Mouse (Mus musculus) limb, embryonic 13.5 days (tissue): Measurements from ENCODE around the gene Kif17. TPM values are rescaled to one million over a fixed set of nuclear protein-coding genes. Genes with fewer than 3 reads are reported as not detected.

Experiments used
- ATAC-seq: fragments of 200-750 bp; cut with Nextera tagmentation; 2 replicates; pipeline ENCODE4 v1.8.0; 2017; ENCODE audit warnings: low read depth, moderate number of reproducible peaks, moderate TSS enrichment; ENCODE audit not compliant: low FRiP score
- H3K27ac ChIP-seq: fragments of 300-500 bp; sonication (generic); 2 replicates; pipeline ENCODE4 v1.5.1; 2015; ENCODE audit warnings: inconsistent platforms, mild to moderate bottlenecking, moderate library complexity
- H3K27me3 ChIP-seq: fragments of 300-500 bp; sonication (generic); 2 replicates; pipeline ENCODE4 v1.6.1; 2015; ENCODE audit warnings: mild to moderate bottlenecking, inconsistent platforms
- H3K36me3 ChIP-seq: fragments of 300-500 bp; sonication (generic); 2 replicates; pipeline ENCODE4 v1.6.1; 2015; ENCODE audit warnings: inconsistent platforms, mild to moderate bottlenecking, moderate library complexity
- H3K4me1 ChIP-seq: fragments of 300-500 bp; sonication (generic); 2 replicates; pipeline ENCODE4 v1.6.1; 2015; ENCODE audit warnings: inconsistent platforms
- H3K4me2 ChIP-seq: fragments of 300-500 bp; sonication (generic); replicated peaks from 2 replicates; pipeline ENCODE4 v1.6.1; 2015; ENCODE audit warnings: inconsistent platforms, mild to moderate bottlenecking, moderate library complexity
- H3K4me3 ChIP-seq: fragments of 300-500 bp; sonication (generic); 2 replicates; pipeline ENCODE4 v1.5.1; 2015; ENCODE audit warnings: moderate library complexity, mild to moderate bottlenecking, inconsistent platforms
- H3K9ac ChIP-seq: fragments of 300-500 bp; sonication (generic); 2 replicates; pipeline ENCODE4 v1.6.1; 2015; ENCODE audit warnings: mild to moderate bottlenecking, inconsistent platforms
- H3K9me3 ChIP-seq: fragments of 300-500 bp; sonication (generic); 2 replicates; pipeline ENCODE4 v1.6.1; 2016; ENCODE audit warnings: inconsistent platforms
- WGBS: fragments of 180-500 bp; shearing (Covaris S2); methylation state at CpG from one replicate; pipeline ENCODE4 v1.1.7; 2015; 5-methylcytosine and 5-hydroxymethylcytosine counted together
- polyA plus RNA-seq: library from polyadenylated mRNA; unstranded; fragments of >200 nt; fragmentation: Nextera tagmentation; extraction: Ambion mirVana; gene quantifications from 2 replicates; pipeline ENCODE4 v1.2.1, GENCODE M21; 2015

The Kif17 gene
- polyA plus RNA-seq: 1.2 and 1.4 TPM in 2 replicates

GRCm38 (mm10) chr4:138250088-138250960 is at the start of gene Kif17, which contains the start of gene Sh2d5:
Gene Kif17, plus strand, starts transcription at chr4:138250435.
Gene Sh2d5, plus strand, starts transcription at chr4:138250403.
- peak within 1 kb of the TSS; percentile 100 for H3K4me2 ChIP-seq
- H3K9ac ChIP-seq: peak within 1 kb of the TSS; percentile 65
- peak within 1 kb of the TSS; percentile 58 for H3K4me3 ChIP-seq
- no peak within 1 kb of the TSS for H3K27ac ChIP-seq
- H3K9me3 ChIP-seq: no peaks in the 10 kb centered on the region
- peak; percentile 76 for ATAC-seq
- WGBS: under 1% methylated on average over 58 of the region's 74 CpGs
- H3K4me1 ChIP-seq: peaks cover 38% of the 10 kb centered on the region
- peaks cover 27% of the 10 kb centered on the region for H3K36me3 ChIP-seq
- peaks cover 51% of the 10 kb centered on the region for H3K27me3 ChIP-seq

DNA sequence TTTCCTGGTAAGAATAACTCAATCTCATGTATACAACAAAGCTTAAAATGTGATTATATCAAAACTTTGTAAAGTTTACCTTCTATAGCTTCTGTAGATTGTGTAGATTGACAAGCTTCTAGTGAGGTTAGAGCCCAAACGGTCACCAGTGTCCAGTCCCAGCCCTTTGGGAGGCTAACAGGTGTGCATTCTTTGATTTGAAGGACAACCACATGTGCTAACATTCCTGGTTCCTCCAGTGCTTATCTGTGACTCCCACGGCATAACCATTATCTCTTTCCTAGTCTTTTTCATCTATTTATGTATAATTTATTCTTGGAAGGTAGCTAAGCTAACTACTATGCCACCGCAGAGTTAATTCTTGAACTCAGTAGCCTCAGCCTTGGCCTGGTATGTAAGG is 49.5 kb upstream of the Kif17 start:
- H3K4me2 ChIP-seq: no peak overlapping the region
- H3K27me3 ChIP-seq: no peaks in the 10 kb centered on the region
- WGBS: 90% methylated on average over 3 of the region's 3 CpGs
- H3K36me3 ChIP-seq: peaks cover 95% of the 10 kb centered on the region
- no peak overlapping the region for H3K4me3 ChIP-seq
- no peak for ATAC-seq
- no peak overlapping the region for H3K27ac ChIP-seq
- H3K4me1 ChIP-seq: no peaks in the 10 kb centered on the region
- H3K9ac ChIP-seq: no peak overlapping the region
- H3K9me3 ChIP-seq: no peaks in the 10 kb centered on the region

- Histone ChIP-seq H3K36me3 (peaks cover 93% of the 10 kb centered on the region), H3K4me2 (no peak overlapping the region), H3K27me3 (no peaks in the 10 kb centered on the region), H3K4me3 (no peak overlapping the region), H3K4me1 (no peaks in the 10 kb centered on the region), H3K9ac (no peak overlapping the region), H3K9me3 (no peaks in the 10 kb centered on the region), H3K27ac (no peak overlapping the region)
- 65% methylated on average over 9 of the region's 9 CpGs for WGBS
- ATAC-seq: no peak
Measured at GRCm38 (mm10) chr4:138201696-138202095, 48.5 kb upstream of the Kif17 start.

DNA sequence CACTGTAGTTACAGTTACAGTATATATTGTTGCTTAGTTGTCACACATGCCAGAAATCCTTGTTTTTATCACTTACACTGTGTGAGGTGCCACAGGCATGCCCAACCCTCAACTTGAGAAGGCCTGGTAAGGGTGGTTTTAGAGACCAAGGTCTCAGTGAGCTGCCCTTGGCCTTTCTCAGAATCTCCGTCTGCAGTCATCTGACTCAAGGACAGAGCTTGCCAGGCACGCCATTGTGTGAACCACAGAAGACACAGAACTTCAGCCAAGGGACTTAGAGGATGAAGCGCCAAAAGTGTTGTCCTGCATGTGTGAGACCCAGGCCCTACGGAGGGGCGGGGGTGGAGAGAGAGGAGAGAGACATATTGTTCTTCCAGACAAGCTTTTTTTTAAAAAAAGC is 40.1 kb upstream of the Kif17 start:
- Histone ChIP-seq H3K27me3 (no peaks in the 10 kb centered on the region), H3K4me1 (no peaks in the 10 kb centered on the region), H3K27ac (no peak overlapping the region), H3K9ac (no peak overlapping the region), H3K4me2 (no peak overlapping the region), H3K36me3 (peaks cover 47% of the 10 kb centered on the region), H3K4me3 (no peak overlapping the region), H3K9me3 (no peaks in the 10 kb centered on the region)
- 94% methylated on average over 5 of the region's 5 CpGs for WGBS
- no peak for ATAC-seq

DNA sequence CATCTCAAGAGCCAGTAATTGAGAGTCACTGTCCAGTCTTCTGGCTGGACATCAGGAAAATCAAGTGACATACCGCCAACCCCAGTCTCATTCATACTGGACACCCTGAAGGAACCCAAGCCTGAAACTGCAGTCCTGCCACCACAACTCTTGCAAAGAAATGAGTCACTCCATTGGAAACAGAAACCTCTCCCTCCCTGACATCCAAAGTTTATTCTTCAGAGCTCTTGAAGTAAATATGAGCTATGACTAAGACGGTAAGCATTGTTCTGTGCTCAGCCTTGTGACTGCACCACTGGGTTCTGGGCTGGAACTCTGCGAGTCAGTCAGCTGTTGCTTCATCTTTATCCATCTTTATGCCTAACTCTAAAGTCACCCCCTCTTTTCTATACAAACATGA is 36.4 kb upstream of the Kif17 start:
- WGBS: 89% methylated on average over 3 of the region's 3 CpGs
- H3K4me3 ChIP-seq: no peak overlapping the region
- no peaks in the 10 kb centered on the region for H3K9me3 ChIP-seq
- peaks cover 19% of the 10 kb centered on the region for H3K36me3 ChIP-seq
- H3K27me3 ChIP-seq: no peaks in the 10 kb centered on the region
- peaks cover 18% of the 10 kb centered on the region for H3K4me1 ChIP-seq
- no peak for ATAC-seq
- H3K9ac ChIP-seq: no peak overlapping the region
- H3K4me2 ChIP-seq: no peak overlapping the region
- no peak overlapping the region for H3K27ac ChIP-seq

DNA sequence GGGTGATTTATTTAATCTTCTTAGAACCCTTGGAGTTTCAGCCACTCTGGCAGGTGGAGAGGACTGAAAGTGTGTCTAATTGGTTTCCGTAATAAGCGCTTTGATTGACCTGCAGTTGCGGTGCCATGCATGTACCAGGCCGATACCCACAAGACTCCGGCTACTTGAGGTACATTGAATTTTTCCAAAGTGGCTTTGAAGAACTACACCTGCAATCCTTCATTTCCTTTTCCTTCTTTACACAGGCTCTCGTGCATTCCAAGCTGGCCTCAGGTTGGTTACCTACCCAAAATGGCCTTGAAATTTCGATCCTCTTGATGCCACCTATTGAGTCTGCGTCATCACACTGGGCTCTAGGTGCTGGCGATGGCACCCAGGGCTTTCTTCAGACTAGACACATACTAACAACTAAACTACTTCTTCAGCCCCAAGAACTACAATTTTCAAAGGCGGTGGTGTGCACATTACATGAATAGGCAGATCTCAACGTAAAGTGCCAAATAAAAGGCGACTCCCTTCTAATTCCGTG is 34.5 kb upstream of the Kif17 start:
- 47% methylated on average over 13 of the region's 13 CpGs for WGBS
- no peak for ATAC-seq
- Histone ChIP-seq H3K4me2 (peak overlapping the region; percentile 77), H3K4me1 (peaks cover 27% of the 10 kb centered on the region), H3K9ac (peak overlapping the region; percentile 99), H3K4me3 (peak overlapping the region; percentile 97), H3K36me3 (peaks cover 14% of the 10 kb centered on the region), H3K27me3 (no peaks in the 10 kb centered on the region), H3K9me3 (no peaks in the 10 kb centered on the region), H3K27ac (peak overlapping the region; percentile 98)

DNA sequence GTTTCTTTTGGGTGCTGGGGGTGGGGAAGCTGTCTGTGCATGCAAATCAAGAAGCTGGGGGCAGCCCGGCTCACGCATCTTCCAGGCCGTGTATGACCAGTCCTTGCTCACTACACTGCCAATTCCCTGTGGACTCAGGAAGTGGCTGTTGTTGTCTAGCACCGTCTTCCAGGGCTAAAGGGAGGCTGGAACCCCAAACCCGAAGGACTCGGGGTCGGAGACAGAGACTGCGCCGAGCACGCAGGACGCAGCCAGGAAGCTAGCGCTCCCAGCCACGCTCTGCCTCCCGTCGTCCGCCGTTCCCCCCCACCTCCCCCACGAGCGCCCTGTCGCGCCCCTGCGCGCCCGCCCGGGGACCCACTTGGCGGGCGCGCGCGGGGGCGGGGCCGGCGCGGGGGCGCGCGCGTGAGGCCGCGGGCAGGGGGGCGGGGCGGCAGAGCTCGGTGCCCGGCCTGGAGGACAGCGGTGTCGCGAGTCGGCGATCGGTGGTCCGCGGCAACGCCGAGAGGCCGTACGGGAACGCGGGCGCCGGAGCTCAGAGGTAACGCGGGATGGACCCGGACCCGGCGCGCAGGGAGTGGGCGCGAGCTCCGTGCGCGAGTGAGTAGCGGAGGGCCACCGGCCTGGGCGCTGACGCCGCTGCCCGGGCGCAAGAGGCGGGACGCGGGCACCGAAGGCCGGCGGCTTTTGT is 33.9 kb upstream of the Kif17 start, which contains the start of gene Hp1bp3:
Hp1bp3 (plus strand) TSS at position 97 of the 691 bp plus-strand sequence.
- peaks cover 28% of the 10 kb centered on the region for H3K4me1 ChIP-seq
- ATAC-seq: peak; percentile 66
- peaks cover 14% of the 10 kb centered on the region for H3K36me3 ChIP-seq
- H3K9me3 ChIP-seq: no peaks in the 10 kb centered on the region
- peak within 1 kb of the TSS; percentile 99 for H3K9ac ChIP-seq
- H3K4me3 ChIP-seq: peak within 1 kb of the TSS; percentile 97
- under 1% methylated on average over 61 of the region's 84 CpGs for WGBS
- H3K27ac ChIP-seq: peak within 1 kb of the TSS; percentile 98
- peak within 1 kb of the TSS; percentile 94 for H3K4me2 ChIP-seq
- H3K27me3 ChIP-seq: no peaks in the 10 kb centered on the region

- Histone ChIP-seq H3K27me3 (no peaks in the 10 kb centered on the region), H3K4me3 (peak overlapping the region; percentile 97), H3K27ac (peak overlapping the region; percentile 98), H3K4me2 (peak overlapping the region; percentile 94), H3K36me3 (peaks cover 14% of the 10 kb centered on the region), H3K9me3 (no peaks in the 10 kb centered on the region), H3K9ac (peak overlapping the region; percentile 99), H3K4me1 (peaks cover 28% of the 10 kb centered on the region)
- peak; percentile 97 for ATAC-seq
- WGBS: under 1% methylated on average over 54 of the region's 68 CpGs
Measured at GRCm38 (mm10) chr4:138216891-138217392, 33.3 kb upstream of the Kif17 start.

- Histone ChIP-seq H3K4me2 (peak overlapping the region; percentile 94), H3K27me3 (no peaks in the 10 kb centered on the region), H3K9ac (peak overlapping the region; percentile 98), H3K27ac (peak overlapping the region; percentile 89), H3K36me3 (peaks cover 19% of the 10 kb centered on the region), H3K4me1 (peaks cover 28% of the 10 kb centered on the region), H3K9me3 (no peaks in the 10 kb centered on the region), H3K4me3 (peak overlapping the region; percentile 97)
- WGBS: under 1% methylated on average over 36 of the region's 36 CpGs
- ATAC-seq: no peak
Measured at GRCm38 (mm10) chr4:138217441-138217840, 32.8 kb upstream of the Kif17 start.

DNA sequence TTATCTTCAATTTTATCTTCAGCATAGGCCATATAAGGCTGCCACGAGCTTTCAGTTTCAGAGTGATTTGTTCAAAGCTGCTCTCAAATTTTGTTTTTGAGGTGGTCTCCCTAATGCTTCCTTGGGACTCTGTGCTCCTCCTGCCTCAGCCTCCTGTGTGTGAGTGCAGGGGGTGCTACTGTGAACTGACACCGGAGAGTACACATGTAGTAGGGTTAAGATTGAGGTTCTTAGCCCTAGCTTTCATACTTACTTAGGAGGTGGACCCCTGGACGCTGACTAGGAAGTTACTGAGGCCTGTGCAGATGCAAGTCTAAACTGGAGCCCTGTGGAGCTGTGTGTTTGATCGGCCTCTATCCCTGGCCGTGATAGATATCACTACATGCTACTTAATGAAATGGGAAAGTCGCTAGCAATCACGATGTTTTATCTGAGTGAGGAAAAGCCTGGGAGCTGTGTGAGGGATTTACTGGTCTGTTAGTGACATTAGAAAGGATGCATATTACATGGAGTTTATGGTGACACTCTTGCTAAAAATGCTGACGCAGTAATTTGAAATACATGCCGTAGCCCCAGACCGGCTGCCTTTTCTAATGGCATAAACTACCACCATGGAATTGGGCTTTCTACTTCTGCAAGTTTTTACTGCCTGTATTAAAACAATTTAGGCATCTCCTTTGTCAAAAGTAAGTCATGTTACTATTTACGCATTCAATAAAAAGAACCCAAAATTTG is 32.1 kb upstream of the Kif17 start:
- WGBS: 85% methylated on average over 11 of the region's 11 CpGs
- peak overlapping the region; percentile 94 for H3K4me2 ChIP-seq
- H3K4me1 ChIP-seq: peaks cover 30% of the 10 kb centered on the region
- H3K9me3 ChIP-seq: no peaks in the 10 kb centered on the region
- peak overlapping the region; percentile 97 for H3K4me3 ChIP-seq
- no peak overlapping the region for H3K27ac ChIP-seq
- peak overlapping the region; percentile 98 for H3K9ac ChIP-seq
- no peak for ATAC-seq
- H3K27me3 ChIP-seq: no peaks in the 10 kb centered on the region
- peaks cover 26% of the 10 kb centered on the region for H3K36me3 ChIP-seq

GRCm38 (mm10) chr4:138219331-138219730 is 30.9 kb upstream of the Kif17 start:
- no peak for ATAC-seq
- no peak overlapping the region for H3K27ac ChIP-seq
- no peak overlapping the region for H3K4me3 ChIP-seq
- WGBS: 91% methylated on average over 5 of the region's 5 CpGs
- H3K9ac ChIP-seq: 0 out of 2 replicates have a peak overlapping the region, but pooled peaks have one; percentile 2
- H3K4me1 ChIP-seq: peaks cover 35% of the 10 kb centered on the region
- H3K9me3 ChIP-seq: no peaks in the 10 kb centered on the region
- H3K4me2 ChIP-seq: peak overlapping the region; percentile 4; the same call in 1 of the 2 replicates
- H3K27me3 ChIP-seq: no peaks in the 10 kb centered on the region
- H3K36me3 ChIP-seq: peaks cover 38% of the 10 kb centered on the region
